Mouse (Mus musculus) ES-CJ7 (cell line): ENCODE data around the gene Hint2.

ENCODE experiments used
- DNase-seq: peaks from one replicate; pipeline ENCODE4 v3.0.0; 2011; ENCODE audit warnings: low read depth, low spot score

Hint2 gene

DNA sequence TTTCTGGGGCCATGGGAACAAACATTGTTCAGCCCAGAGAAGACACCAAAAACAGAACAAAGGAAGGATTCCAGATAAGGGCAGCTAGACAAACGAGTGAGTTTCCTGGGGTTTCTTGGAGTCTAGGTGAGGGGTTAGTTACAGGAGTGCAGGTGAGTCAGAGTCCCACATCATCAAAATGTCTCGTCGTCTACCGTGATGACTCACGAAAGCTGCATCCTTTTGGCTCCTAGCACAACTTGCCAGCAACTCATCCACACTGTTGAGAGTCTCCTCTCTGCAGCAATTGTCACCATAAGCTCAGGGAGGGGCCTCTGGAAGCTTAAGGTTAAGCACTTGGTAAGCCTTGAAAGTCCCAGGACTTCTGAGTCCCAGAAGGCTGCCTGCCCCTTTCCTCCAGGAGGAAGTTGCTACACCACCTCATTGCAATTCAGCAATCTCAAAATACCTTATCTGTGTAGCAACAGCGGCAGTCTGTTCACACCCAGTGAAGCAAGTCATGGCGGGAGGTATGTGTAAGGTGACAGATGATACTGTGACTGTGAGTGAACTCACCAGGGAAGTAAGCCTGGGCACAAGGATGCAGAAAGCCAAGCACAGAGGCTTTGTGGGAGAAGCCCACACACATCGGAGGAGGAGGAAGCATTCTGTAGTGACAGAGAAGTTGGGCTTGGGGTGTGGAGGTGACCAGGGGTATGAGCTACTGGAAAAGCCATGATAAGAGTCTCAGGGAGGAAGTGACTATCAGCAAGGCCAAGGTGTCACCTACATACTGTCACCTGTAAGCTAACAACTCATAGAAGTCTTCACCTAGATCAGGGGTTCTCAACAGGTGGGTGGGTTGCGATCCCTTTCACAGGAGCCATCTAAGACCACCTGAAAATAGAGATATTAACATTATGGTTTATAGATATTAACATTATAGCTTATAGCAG, 51.2 kb downstream of the Hint2 start:
- DNase-seq: no peak
